Comparison of ENCODE assay signal across 29 mouse cellular contexts in genomic region chr1:140940348-140940747, GRCm38 (mm10).
A peak's percentile ranks its signal among the peaks of the same experiment; 100 is the strongest.
DNase-seq lines count a peak whose midpoint lies in the region; ATAC-seq lines count a peak whose summit lies in the region.
"Had no signal": no experiment of that assay in that cellular context is flagged by ENCODE, and none has a peak within 500 bp of the region (broad histone marks: within the 10 kb centered on the region; RNA-seq: fewer than 3 reads in every experiment).

No protein-coding gene starts in this region.

- ATAC-seq in forebrain, embryonic 14.5 days: no peak
- ATAC-seq in forebrain, embryonic 12.5 days (ENCODE audit: low FRiP score): no peak
- ATAC-seq: activated CD4-positive, CD25-positive, alpha-beta regulatory T cell, adult 4 months; forebrain, embryonic 15.5 days; inflammation-experienced regulatory T-cells, adult 6 months; lung, postnatal 0 days had no signal

- H3K4me3 ChIP-seq in forebrain, embryonic 14.5 days (ENCODE audit: low read depth, low read length): no peak overlapping the region
- H3K4me3 ChIP-seq in forebrain, embryonic 12.5 days (replicated peaks): no peak overlapping the region
- H3K4me3 ChIP-seq: embryonic facial prominence, embryonic 13.5 days; erythroblast, embryonic 14.5 days; forebrain, embryonic 15.5 days; heart, embryonic 12.5 days; hindbrain, embryonic 12.5 days; limb, embryonic 15.5 days; liver, embryonic 15.5 days; midbrain, embryonic 12.5 days; neural tube, embryonic 12.5 days; stomach, embryonic 15.5 days had no signal

- no peak overlapping the region for H3K27ac ChIP-seq in forebrain, embryonic 14.5 days (ENCODE audit: low read depth, low read length)
- no peak overlapping the region for H3K27ac ChIP-seq in forebrain, embryonic 12.5 days
- H3K27ac ChIP-seq: embryonic facial prominence, embryonic 13.5 days; forebrain, embryonic 15.5 days; hindbrain, embryonic 12.5 days; limb, embryonic 15.5 days; liver, embryonic 15.5 days; midbrain, embryonic 12.5 days; neural tube, embryonic 12.5 days; stomach, embryonic 15.5 days had no signal

- H3K36me3 ChIP-seq in forebrain, embryonic 14.5 days (ENCODE audit: control insufficient read depth, insufficient read depth, low read length): no peaks in the 10 kb centered on the region
- no peaks in the 10 kb centered on the region for H3K36me3 ChIP-seq in forebrain, embryonic 12.5 days (replicated peaks)
- H3K36me3 ChIP-seq: embryonic facial prominence, embryonic 13.5 days; forebrain, embryonic 15.5 days; heart, embryonic 12.5 days; hindbrain, embryonic 12.5 days; limb, embryonic 15.5 days; liver, embryonic 15.5 days; midbrain, embryonic 12.5 days; neural tube, embryonic 12.5 days; stomach, embryonic 15.5 days had no signal

- H3K27me3 ChIP-seq in forebrain, embryonic 14.5 days (replicated peaks; ENCODE audit: control insufficient read depth, insufficient read depth, low read length): no peaks in the 10 kb centered on the region
- H3K27me3 ChIP-seq in forebrain, embryonic 12.5 days: no peaks in the 10 kb centered on the region
- H3K27me3 ChIP-seq: embryonic facial prominence, embryonic 13.5 days; forebrain, embryonic 15.5 days; heart, embryonic 12.5 days; hindbrain, embryonic 12.5 days; limb, embryonic 15.5 days; liver, embryonic 15.5 days; midbrain, embryonic 12.5 days; neural tube, embryonic 12.5 days; stomach, embryonic 15.5 days had no signal

- no peak overlapping the region for H3K9ac ChIP-seq in forebrain, embryonic 14.5 days (ENCODE audit: low read length)
- no peak overlapping the region for H3K9ac ChIP-seq in forebrain, embryonic 12.5 days
- H3K9ac ChIP-seq: embryonic facial prominence, embryonic 13.5 days; forebrain, embryonic 15.5 days; heart, embryonic 12.5 days; hindbrain, embryonic 12.5 days; limb, embryonic 15.5 days; liver, embryonic 15.5 days; midbrain, embryonic 12.5 days; neural tube, embryonic 12.5 days; stomach, embryonic 15.5 days had no signal

- no peaks in the 10 kb centered on the region for H3K9me3 ChIP-seq in forebrain, embryonic 14.5 days (replicated peaks; ENCODE audit: control insufficient read depth, low read length)
- no peaks in the 10 kb centered on the region for H3K9me3 ChIP-seq in forebrain, embryonic 12.5 days
- H3K9me3 ChIP-seq: embryonic facial prominence, embryonic 13.5 days; forebrain, embryonic 15.5 days; heart, embryonic 12.5 days; hindbrain, embryonic 12.5 days; limb, embryonic 15.5 days; liver, embryonic 15.5 days; midbrain, embryonic 12.5 days; neural tube, embryonic 12.5 days; stomach, embryonic 15.5 days had no signal

- DNase-seq in forebrain, embryonic 14.5 days (ENCODE audit: low spot score): peak; percentile 7
- DNase-seq in layer of hippocampus, adult 9-10 months (ENCODE audit: low spot score): peak; percentile 3
- no peak for DNase-seq in layer of hippocampus, adult 9-11 months
- DNase-seq in 3T3-L1 (ENCODE audit: low read depth, low spot score): peak; percentile 2
- peak; percentile 4 for DNase-seq in brain, adult 2 months (ENCODE audit: low read depth, low spot score)
- no peak for DNase-seq in kidney, postnatal 25 days
- DNase-seq: adrenal gland, postnatal 10 days; cerebellum, adult 8-10 months; cerebellum, postnatal 36 days; embryo, embryonic 11 days; gastrocnemius, postnatal 10 days; heart, postnatal 10 days; kidney, adult 18-20 months; left cerebral cortex, postnatal 4 days; thymus, postnatal 25 days had no signal

- no peaks in the 10 kb centered on the region for H3K4me1 ChIP-seq in forebrain, embryonic 14.5 days (ENCODE audit: control insufficient read depth, insufficient read depth, low read length)
- no peaks in the 10 kb centered on the region for H3K4me1 ChIP-seq in forebrain, embryonic 12.5 days
- H3K4me1 ChIP-seq: embryonic facial prominence, embryonic 13.5 days; forebrain, embryonic 15.5 days; heart, embryonic 12.5 days; hindbrain, embryonic 12.5 days; limb, embryonic 15.5 days; liver, embryonic 15.5 days; midbrain, embryonic 12.5 days; neural tube, embryonic 12.5 days; stomach, embryonic 15.5 days had no signal

- WGBS in forebrain, embryonic 14.5 days: 58% methylated on average over 4 of the region's 4 CpGs
- 68% methylated on average over 4 of the region's 4 CpGs for WGBS in forebrain, embryonic 12.5 days

- no peak overlapping the region for H3K4me2 ChIP-seq in forebrain, embryonic 14.5 days (ENCODE audit: low read length)
- no peak overlapping the region for H3K4me2 ChIP-seq in forebrain, embryonic 12.5 days
- H3K4me2 ChIP-seq: embryonic facial prominence, embryonic 13.5 days; forebrain, embryonic 15.5 days; heart, embryonic 12.5 days; hindbrain, embryonic 12.5 days; limb, embryonic 15.5 days; liver, embryonic 15.5 days; midbrain, embryonic 12.5 days; neural tube, embryonic 12.5 days; stomach, embryonic 15.5 days had no signal

Comparison
In these comparisons a context has a peak if more than half of its experiments do, and no peak if none do; other contexts are left out.
1. DNase-seq: peak in forebrain, embryonic 14.5 days (single experiment), layer of hippocampus, adult 9-10 months (single experiment), 3T3-L1 (single experiment) and brain, adult 2 months (single experiment); none in layer of hippocampus, adult 9-11 months (single experiment) and kidney, postnatal 25 days (0 of 2).